Mouse (Mus musculus): ENCODE measurements around the gene Gm21060. TPM values are rescaled to one million over a fixed set of nuclear protein-coding genes. Genes with fewer than 3 reads are reported as not detected.
"Not testable (repeated sequence)": the region's sequence is repeated elsewhere in the genome, so short reads cannot be mapped to it uniquely, and the experiment has no call there.

Gm21060 gene
- polyA plus RNA-seq (2017; shearing (Covaris generic)), result not detected

DNA sequence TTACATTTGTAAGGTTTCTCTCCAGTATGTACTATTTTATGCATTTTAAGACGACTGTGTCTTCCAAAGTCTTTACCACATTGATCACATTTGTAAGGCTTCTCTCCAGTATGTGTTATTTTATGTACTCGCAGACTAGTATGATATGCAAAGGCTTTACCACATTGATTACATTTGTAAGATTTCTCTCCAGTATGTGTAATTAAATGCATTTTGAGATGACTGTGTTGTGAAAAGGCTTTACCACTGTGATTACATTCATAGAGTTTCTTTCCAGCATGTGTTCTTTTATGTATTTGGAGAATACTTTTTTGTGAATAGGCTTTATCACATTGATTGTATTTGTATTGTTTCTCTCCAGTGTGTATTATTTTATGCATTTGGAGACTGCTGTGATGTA lies at the start of gene Gm21060:
Gm21060 (minus strand) TSS at position 101 of the 400 bp plus-strand sequence.
- no peak for ATAC-seq

GRCm38 (mm10) chr19:61320844-61321243 lies 24.0 kb upstream of the Gm21060 start:
- not testable (repeated sequence) for ATAC-seq

GRCm38 (mm10) chr19:61313185-61313584 lies 16.3 kb upstream of the Gm21060 start:
- ATAC-seq, result not testable (repeated sequence)

DNA sequence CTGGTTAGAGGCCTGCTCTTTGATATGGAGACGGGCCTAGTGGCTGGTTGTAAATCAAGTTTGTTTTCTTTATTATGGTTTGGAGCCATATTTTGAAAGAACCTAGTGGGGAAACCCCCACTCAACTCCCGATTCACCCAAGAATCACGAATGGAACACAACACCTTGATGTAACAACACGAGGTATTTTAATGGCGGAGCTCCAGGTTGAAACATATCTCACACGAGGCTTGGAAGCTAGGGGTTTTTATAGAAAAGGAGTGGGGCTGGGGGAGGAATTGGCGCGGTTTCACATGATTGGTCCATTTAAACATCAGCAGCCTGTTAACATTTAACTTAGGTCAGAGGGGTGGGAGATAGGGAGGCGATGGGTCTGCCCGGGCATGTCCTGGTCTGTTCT lies 15.5 kb upstream of the Gm21060 start:
- ATAC-seq, result not testable (repeated sequence)

DNA sequence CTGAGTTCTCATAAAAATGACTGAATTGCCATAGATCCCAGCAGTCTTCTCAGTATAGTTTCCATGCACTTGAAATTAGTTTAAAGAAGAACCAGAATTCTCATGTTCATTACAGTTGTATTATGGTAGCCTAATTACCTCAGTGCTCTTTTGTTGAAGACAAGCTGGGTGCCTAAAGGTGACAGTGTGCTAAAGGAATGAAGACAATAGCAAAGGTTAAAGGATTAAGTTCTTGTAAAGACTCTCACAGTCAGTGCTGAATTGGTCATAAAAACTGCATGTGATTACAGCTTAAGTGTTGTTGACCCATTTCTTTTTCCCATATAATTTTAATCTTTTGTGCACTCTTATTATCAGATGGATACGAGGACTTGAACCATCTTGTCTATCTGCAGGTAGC lies 11.2 kb upstream of the Gm21060 start:
- not testable (repeated sequence) for ATAC-seq

GRCm38 (mm10) chr19:61285033-61285432 lies 11.8 kb downstream of the Gm21060 start:
- ATAC-seq, result not testable (repeated sequence)

GRCm38 (mm10) chr19:61283581-61283980 lies 13.3 kb downstream of the Gm21060 start:
- no peak for ATAC-seq

GRCm38 (mm10) chr19:61275446-61275845 lies 21.4 kb downstream of the Gm21060 start:
- no peak for ATAC-seq

GRCm38 (mm10) chr19:61269141-61269540 lies 27.7 kb downstream of the Gm21060 start:
- not testable (repeated sequence) for ATAC-seq

DNA sequence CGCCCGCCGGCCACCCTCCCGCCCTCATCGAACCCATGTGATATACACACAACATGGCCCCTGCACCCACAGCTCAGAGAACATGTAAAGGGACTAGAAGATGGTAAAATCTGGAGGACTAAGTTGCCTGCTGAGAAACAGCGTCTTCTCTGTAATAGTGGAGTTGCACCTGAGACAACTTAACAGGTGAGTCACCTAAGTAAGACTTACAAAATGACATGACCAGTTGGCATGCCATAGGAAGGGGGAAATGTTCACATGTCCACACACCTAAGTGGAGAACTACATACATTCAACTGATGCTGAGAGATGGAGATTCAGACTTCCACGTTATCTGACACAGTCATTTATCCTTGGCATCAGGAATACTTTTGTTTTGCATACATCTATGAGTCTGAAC lies 29.7 kb downstream of the Gm21060 start:
- no peak for ATAC-seq

GRCm38 (mm10) chr19:61266651-61267050 lies 30.2 kb downstream of the Gm21060 start:
- no peak for ATAC-seq

GRCm38 (mm10) chr19:61266246-61266615 lies 30.6 kb downstream of the Gm21060 start:
- ATAC-seq, result no peak

DNA sequence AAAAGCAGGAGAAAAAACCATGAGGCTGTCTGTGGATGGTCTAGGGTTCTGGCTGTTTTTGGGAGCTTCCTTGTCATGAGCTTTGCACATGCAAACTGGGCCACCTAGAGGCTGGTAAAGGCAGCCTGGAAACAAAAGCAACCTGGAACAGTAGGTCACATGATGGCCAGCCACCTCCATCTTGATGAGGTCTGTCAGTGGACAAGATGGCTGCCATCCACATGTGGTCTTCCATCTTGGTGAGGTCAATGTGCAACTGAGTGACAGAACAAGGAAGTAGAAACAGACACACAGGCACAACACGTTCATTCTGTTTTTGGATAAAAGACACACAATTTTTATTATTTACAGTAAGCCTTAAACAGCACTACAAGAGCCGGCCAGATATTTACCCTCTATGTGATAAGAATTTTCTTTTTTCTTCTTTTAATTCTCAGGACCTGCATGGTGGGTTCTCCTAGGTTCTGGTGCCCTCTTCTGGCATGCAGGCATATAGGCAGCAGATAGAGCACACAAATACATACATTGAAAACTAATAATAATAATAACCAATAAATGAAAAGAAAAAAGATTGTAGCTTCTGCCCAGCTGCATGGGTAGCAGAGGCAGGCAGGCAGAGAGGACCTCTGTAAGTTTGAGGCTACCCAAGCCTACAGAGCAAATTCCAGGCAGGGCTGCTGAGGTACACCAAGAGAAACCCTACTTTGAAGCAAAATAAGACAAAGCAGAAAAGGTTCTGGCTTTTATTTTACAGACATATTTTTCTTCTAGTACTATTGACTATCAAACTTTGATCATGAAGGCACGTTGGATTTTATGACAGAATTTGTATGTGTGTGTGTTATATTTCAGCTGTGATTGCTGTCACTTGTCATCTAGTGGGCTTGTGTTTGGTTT lies 31.3 kb downstream of the Gm21060 start:
- peak; percentile 52 for ATAC-seq

DNA sequence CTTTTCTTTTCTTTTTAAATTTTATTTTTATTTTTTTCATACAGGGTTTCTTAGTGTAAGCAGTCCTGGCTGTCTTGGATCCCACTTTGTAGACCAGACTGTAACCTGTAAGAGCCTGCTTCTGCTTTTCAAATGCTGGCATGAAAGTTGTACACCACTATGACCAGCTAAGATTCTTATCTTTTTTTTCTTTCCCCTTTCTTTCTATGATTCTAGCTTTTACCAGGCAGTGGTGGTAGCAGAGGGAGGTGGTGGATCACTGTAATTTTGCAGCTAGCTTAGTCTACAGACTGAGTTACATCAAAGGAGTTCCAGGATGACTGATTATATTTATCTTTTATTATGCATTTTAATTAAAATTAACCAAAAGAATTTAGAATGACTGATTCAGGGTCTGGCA lies 31.9 kb downstream of the Gm21060 start:
- no peak for ATAC-seq

DNA sequence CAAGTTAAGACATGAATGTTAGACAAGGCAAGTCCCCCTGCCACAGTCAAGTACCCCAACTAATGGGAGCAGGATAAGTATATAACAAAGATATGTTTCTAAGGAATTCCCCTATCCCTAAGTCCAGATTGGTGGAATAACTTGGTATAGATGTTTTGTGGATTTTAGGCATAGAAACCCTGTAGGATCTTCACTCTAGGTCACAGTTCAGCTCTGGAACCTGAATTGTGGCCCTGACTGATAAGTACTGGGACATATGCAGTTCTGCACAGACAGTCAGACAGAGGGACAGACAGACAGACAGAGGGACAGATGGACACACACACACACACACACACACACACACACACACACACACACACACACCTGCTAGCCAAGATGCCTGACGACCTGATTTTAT lies 32.6 kb downstream of the Gm21060 start:
- no peak for ATAC-seq

DNA sequence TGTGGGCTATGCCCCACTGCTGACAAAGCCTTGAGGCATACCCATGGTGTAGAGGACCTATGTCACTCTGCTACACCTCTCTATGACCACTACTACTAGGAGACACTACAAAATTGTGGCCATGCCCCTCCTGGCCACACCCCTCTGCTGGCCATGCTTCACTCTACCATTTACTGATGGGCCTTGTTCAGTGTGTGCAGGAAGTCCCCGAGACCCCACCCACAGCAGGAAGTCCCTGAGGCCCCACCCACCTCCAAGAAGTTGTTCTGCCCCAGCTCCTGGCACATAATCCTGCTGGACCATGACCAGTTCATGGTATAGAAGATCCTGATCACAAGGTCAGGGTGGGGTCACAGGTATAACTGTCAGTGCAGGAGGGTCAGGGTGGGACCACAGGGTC lies 35.6 kb downstream of the Gm21060 start:
- no peak for ATAC-seq

DNA sequence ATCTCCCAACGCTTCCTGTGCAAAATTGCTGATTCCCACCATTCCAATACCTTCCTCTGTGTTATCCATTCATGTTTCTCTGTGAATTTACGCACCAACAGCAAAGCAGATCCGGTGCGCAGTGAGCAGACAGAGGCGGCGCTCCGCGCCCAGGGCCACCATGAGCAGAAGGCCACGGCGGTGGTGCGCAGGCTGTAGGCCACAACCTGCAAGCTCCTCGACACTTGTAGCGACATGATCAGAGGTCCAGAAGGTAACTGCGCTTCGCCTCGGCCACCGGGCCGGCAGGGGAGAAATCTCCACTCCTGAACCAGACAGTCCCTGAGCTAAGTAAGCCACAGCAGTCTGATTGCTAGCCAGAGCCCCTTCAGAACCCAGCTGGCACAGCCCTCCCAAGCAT lies 39.1 kb downstream of the Gm21060 start:
- no peak for ATAC-seq

- ATAC-seq, result no peak
Measured at GRCm38 (mm10) chr19:61256166-61256887, 40.5 kb downstream of the Gm21060 start.

- not testable (repeated sequence) for ATAC-seq
Measured at GRCm38 (mm10) chr19:61247334-61247733, 49.5 kb downstream of the Gm21060 start.
